Mouse (Mus musculus) liver, embryonic 16.5 days (tissue): ENCODE results near the gene Trim2. TPM values are rescaled to one million over a fixed set of nuclear protein-coding genes. Genes with fewer than 3 reads are reported as not detected.

Experiments
- ATAC-seq: fragments of 200-750 bp; cut with Nextera tagmentation; 2 replicates; pipeline ENCODE4 v1.8.0; 2017; ENCODE audit warnings: low read depth, mild to moderate bottlenecking, moderate number of reproducible peaks, moderate library complexity
- H3K27ac ChIP-seq: fragments of 300-500 bp; sonication (generic); 2 replicates; pipeline ENCODE4 v1.5.1; 2014; ENCODE audit warnings: mild to moderate bottlenecking, low read length
- H3K27me3 ChIP-seq: fragments of 300-500 bp; sonication (generic); 2 replicates; pipeline ENCODE4 v1.6.1; 2014; ENCODE audit warnings: low read depth, low read length, mixed read lengths; ENCODE audit not compliant: control insufficient read depth, insufficient read depth
- H3K36me3 ChIP-seq: fragments of 300-500 bp; sonication (generic); 2 replicates; pipeline ENCODE4 v1.6.1; 2014; ENCODE audit warnings: mild to moderate bottlenecking; ENCODE audit not compliant: control insufficient read depth, insufficient read depth
- H3K4me1 ChIP-seq: fragments of 300-500 bp; sonication (generic); 2 replicates; pipeline ENCODE4 v1.6.1; 2014; ENCODE audit warnings: low read depth, low read length, mixed read lengths; ENCODE audit not compliant: control insufficient read depth
- H3K4me2 ChIP-seq: fragments of 300-500 bp; sonication (generic); 2 replicates; pipeline ENCODE4 v1.6.1; 2014; ENCODE audit warnings: low read depth, low read length, mixed read lengths
- H3K4me3 ChIP-seq: fragments of 300-500 bp; sonication (generic); 2 replicates; pipeline ENCODE4 v1.5.1; 2014; ENCODE audit warnings: low read depth, mild to moderate bottlenecking, low read length
- H3K9ac ChIP-seq: fragments of 300-500 bp; sonication (generic); 2 replicates; pipeline ENCODE4 v1.6.1; 2014; ENCODE audit warnings: low read depth, low read length
- H3K9me3 ChIP-seq: fragments of 300-500 bp; sonication (generic); replicated peaks from 2 replicates; pipeline ENCODE4 v1.6.1; 2016; ENCODE audit warnings: low read length; ENCODE audit not compliant: control insufficient read depth
- WGBS: fragments of 180-500 bp; shearing (Covaris S2); extraction: QIAGEN DNeasy Blood & Tissue Kit; methylation state at CpG from one replicate; pipeline ENCODE4 v1.1.7; 2014; ENCODE audit not compliant: insufficient replicate concordance; 5-methylcytosine and 5-hydroxymethylcytosine counted together
- polyA plus RNA-seq: library from polyadenylated mRNA; unstranded; fragments of >200 nt; fragmentation: Nextera tagmentation; extraction: Ambion mirVana; gene quantifications from 2 replicates; pipeline ENCODE4 v1.2.1, GENCODE M21; 2015

The Trim2 gene
- 6.3 and 6.4 TPM in 2 replicates for polyA plus RNA-seq

DNA sequence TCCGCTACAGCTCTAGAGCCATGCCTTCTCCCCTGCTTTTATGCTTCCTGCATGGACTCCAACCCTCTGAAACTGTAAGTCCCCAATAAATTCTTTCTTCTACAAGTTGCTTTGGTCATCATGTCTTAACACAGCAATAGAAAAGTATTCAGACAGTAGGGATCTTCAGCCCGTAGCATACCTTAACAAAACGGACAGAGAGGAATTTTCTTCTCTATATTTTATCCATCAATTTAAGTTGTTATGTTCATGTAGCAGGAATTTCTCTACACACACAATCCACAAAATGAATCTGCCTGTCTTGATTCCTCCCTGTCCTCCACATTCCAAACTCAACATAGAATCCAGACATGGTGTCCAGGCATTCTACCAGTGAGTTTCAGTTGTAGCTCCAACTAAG, at the start of gene Trim2:
TSS of gene Trim2 (minus strand) at position 101 of the 400 bp plus-strand sequence.
- H3K4me2 ChIP-seq, result no peak within 1 kb of the TSS
- no peak for ATAC-seq

DNA sequence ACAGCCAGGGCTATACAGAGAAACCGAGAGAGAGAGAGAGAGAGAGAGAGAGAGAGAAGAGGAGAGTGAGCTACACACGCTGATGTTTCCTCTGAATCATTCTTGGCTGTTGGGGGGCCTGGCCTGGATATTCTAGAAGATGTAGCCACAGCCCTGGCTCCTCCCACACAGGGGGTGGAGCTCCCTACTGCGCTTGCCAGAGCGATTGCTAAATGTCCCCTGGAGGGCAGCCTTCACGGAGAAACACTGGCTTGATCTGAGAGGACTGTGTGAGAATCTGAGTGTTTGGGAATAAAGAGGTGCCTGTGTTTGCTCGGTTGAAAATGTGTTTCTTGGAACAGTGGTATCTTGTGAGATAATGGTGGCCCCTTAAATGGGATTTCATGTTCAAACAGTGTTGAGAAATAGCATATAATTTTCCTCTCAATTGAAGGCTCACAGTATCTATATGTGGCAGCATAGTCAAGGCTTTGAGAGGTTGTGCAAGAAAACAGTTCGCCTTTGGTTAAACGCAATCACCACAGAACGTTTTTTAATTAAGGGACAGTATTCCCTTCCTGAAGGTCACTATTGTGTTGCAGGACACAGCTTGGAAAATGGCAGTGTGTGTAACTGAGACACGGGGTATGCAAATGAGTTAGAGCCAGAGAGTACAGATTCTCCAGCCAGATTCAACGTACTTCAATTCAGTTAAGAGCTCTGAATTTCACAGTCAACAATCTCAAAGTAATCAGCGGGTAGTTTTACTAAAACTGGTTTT, 49.4 kb upstream of the Trim2 start:
- WGBS, result 36% methylated on average over 12 of the region's 12 CpGs
- no peak overlapping the region for H3K4me2 ChIP-seq

More for the DNA sequence above, at the start of gene Trim2:
- H3K36me3 ChIP-seq, result no peaks in the 10 kb centered on the region
- no peak within 1 kb of the TSS for H3K9ac ChIP-seq
- WGBS, result 76% methylated on average over 3 of the region's 3 CpGs
- H3K4me3 ChIP-seq, result no peak within 1 kb of the TSS
- peaks cover 2% of the 10 kb centered on the region; the same call in 1 of the 2 replicates for H3K4me1 ChIP-seq
- H3K27me3 ChIP-seq, result peaks cover 32% of the 10 kb centered on the region
- no peak within 1 kb of the TSS for H3K27ac ChIP-seq
- no peaks in the 10 kb centered on the region for H3K9me3 ChIP-seq

DNA sequence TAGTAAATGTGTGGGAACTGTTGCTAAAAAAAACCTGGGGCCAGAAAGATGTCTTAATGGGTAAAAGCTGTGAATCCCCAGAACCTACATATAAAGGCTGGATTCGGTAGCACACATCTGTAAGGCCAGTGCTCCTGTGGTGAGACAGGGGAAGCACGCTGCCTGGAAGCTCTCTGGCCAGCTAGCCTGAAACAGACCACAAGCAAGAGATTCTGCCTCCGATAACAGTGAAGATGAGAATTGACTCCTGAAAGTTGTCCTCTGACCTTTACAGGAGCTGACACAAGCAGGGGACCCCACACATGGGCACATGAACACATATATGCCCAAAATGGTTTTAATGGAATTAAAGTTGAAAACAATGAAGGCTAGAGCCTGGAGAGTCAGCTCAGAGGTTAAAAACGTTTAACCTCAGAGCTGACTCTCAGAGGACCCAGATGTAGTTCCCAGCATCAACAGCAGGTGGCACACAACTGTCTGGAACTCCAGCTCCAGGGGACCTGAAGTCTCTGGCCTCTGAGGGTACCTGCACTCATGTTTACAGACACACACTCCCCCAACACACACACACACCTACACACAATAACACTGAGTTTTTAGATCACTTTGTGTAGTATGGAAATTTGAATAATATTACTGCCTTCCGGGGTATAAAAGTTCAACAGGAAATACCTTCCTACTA, 45.8 kb upstream of the Trim2 start:
- 29% methylated on average over 5 of the region's 5 CpGs for WGBS
- Histone ChIP-seq H3K4me1 (peaks cover 33% of the 10 kb centered on the region), H3K27ac (no peak overlapping the region), H3K27me3 (peaks cover 13% of the 10 kb centered on the region), H3K9me3 (no peaks in the 10 kb centered on the region), H3K9ac (0 out of 2 replicates have a peak overlapping the region, but pooled peaks have one; percentile 19), H3K4me2 (no peak overlapping the region), H3K4me3 (no peak overlapping the region), H3K36me3 (no peaks in the 10 kb centered on the region)
- ATAC-seq, result no peak

More for the DNA sequence above, 49.4 kb upstream of the Trim2 start:
- Histone ChIP-seq H3K4me1 (peaks cover 13% of the 10 kb centered on the region), H3K27me3 (no peaks in the 10 kb centered on the region), H3K27ac (0 out of 2 replicates have a peak overlapping the region, but pooled peaks have one; percentile 11), H3K9me3 (no peaks in the 10 kb centered on the region), H3K36me3 (no peaks in the 10 kb centered on the region), H3K9ac (no peak overlapping the region), H3K4me3 (no peak overlapping the region)
- ATAC-seq, result peak; percentile 82

DNA sequence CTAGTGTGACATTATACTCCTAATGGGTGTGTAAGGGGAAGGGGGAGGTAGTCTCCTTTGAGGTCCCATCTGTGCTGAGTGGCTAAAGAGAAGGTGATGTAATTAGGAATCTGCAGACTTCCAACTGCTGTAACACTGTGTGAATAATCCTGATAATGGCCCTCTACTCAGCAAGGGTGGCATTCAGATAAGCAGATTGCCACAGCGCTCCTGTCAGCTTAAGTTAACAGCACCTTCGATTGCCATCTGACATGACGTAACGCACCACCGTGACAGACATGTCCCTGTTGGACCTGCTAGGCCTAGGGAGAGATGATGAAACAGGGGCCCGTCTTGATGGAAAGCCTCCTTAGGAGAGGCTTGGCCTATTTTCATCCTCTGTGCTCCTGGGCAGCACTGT, 43.6 kb upstream of the Trim2 start:
- Histone ChIP-seq H3K9me3 (no peaks in the 10 kb centered on the region), H3K9ac (peak overlapping the region; percentile 49), H3K4me3 (no peak overlapping the region), H3K4me1 (peaks cover 26% of the 10 kb centered on the region), H3K36me3 (no peaks in the 10 kb centered on the region), H3K27me3 (peaks cover 32% of the 10 kb centered on the region), H3K27ac (peak overlapping the region; percentile 62; the same call in 1 of the 2 replicates), H3K4me2 (peak overlapping the region; percentile 37; the same call in 1 of the 2 replicates)
- WGBS, result 14% methylated on average over 6 of the region's 6 CpGs
- ATAC-seq, result peak; percentile 96

DNA sequence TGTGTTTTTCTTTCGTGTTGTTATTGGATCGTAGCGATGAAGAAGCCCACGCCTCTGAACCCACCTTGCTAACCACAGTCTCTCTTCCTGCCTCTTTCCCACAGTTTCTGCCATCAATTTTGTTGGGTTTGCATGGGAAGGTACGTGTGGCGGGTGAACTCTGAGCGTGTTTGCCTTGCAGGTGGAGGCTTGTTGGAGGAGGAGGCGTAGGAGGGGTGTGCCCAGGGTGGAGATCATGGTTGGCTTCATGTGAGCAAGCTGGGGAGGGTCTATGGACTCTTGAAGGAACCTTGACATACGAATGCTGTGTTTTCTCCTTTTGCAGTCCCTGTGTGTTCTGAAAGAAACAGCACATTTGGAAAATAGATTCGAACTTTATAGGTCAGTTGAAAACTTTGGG, 43.1 kb upstream of the Trim2 start:
- Histone ChIP-seq H3K9me3 (no peaks in the 10 kb centered on the region), H3K27me3 (peaks cover 32% of the 10 kb centered on the region), H3K4me2 (peak overlapping the region; percentile 37; the same call in 1 of the 2 replicates), H3K4me1 (peaks cover 30% of the 10 kb centered on the region), H3K9ac (peak overlapping the region; percentile 40), H3K27ac (peak overlapping the region; percentile 62; the same call in 1 of the 2 replicates), H3K4me3 (no peak overlapping the region), H3K36me3 (no peaks in the 10 kb centered on the region)
- WGBS, result 79% methylated on average over 10 of the region's 10 CpGs
- ATAC-seq, result no peak

DNA sequence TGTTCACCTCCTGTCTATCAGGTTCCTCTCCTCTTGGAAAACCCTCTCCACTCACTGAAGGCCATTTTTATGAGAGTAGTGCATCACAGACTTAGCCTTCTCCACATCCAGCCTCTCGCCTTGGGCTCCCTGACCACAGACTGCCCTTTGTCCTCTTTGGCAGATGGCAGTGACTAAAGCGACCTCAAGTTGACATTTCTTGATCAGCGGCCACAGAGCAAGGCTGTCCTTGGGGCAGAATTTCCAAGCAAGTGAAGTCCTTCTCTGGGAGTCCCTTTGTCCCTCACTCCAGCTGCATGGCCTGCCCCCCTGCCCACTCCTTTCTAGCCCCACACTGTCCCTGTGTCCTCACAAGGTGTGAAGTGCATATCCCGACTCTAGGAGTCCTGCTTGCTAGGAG, 40.7 kb upstream of the Trim2 start:
- peaks cover 38% of the 10 kb centered on the region for H3K27me3 ChIP-seq
- 54% methylated on average over 4 of the region's 4 CpGs for WGBS

DNA sequence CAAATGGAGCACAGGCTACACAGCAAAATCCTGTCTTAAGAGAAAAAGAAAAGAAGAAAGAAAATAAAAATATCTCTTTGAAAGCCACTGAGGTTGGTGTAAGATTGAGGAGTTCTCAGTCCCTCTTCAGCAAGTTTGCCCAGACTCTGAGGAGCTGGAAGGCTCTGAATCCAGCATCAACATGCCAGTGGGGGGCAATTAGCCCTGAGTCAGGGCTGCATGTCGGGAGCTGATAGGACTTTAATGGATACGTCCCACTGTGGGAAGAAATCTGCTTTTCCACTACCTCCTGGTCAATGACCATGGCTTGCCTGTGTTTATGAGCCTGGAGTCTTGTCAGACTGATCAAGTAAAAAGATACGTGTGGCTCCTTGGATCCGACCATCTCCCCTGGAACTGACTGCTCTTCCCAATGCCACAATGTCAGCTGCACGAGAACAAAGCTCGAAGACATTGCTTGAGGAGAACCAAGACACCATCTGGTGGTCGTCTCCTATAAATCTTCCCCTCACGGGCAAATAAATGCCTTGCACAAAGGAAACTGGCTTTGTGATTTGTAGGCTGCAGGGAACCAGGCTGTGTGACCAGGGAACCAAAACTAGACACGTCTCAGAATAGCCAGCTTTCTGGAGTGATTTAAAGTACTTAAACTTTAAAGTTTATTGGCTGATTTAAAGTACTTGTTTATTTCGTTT, 39.9 kb upstream of the Trim2 start:
- ATAC-seq, result no peak
- Histone ChIP-seq H3K27me3 (peaks cover 38% of the 10 kb centered on the region), H3K27ac (no peak overlapping the region), H3K4me1 (peaks cover 25% of the 10 kb centered on the region), H3K4me3 (no peak overlapping the region), H3K9ac (no peak overlapping the region), H3K9me3 (no peaks in the 10 kb centered on the region), H3K4me2 (no peak overlapping the region), H3K36me3 (no peaks in the 10 kb centered on the region)
- 33% methylated on average over 10 of the region's 10 CpGs for WGBS

More for the DNA sequence above, 40.7 kb upstream of the Trim2 start:
- Histone ChIP-seq H3K9me3 (no peaks in the 10 kb centered on the region), H3K9ac (no peak overlapping the region), H3K4me2 (no peak overlapping the region), H3K27ac (no peak overlapping the region), H3K4me1 (peaks cover 28% of the 10 kb centered on the region), H3K4me3 (no peak overlapping the region), H3K36me3 (no peaks in the 10 kb centered on the region)
- no peak for ATAC-seq

DNA sequence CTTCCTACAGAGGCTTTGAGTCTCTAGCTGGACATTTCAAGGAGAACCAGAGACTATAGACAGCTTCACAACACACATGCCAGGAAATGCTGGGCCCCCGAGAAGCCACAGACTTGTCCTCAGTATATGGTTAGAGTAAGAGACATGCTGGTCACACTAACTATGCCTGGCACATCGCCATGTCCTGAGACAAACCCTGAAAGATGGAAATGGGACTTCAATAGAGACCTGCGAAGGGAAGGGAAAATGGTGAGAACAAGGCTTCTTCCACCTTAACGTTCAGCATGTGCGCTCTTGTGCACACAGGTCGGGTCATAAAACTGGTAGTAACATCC, 38.9 kb upstream of the Trim2 start:
- Histone ChIP-seq H3K9ac (no peak overlapping the region), H3K4me3 (no peak overlapping the region; the same call in 1 of the 2 replicates), H3K36me3 (no peaks in the 10 kb centered on the region), H3K27ac (no peak overlapping the region), H3K4me2 (peak overlapping the region; percentile 64), H3K27me3 (peaks cover 38% of the 10 kb centered on the region), H3K9me3 (no peaks in the 10 kb centered on the region), H3K4me1 (peaks cover 20% of the 10 kb centered on the region)
- 23% methylated on average over 6 of the region's 6 CpGs for WGBS
- no peak for ATAC-seq
